13 mouse cellular contexts compared by ENCODE assay signal in genomic region chr7:135721436-135721992, GRCm38 (mm10). TPM values are rescaled to one million over a fixed set of nuclear protein-coding genes. Genes with fewer than 3 reads are reported as not detected.
DNase-seq lines count a peak whose midpoint lies in the region; ATAC-seq and TF ChIP-seq lines count a peak whose summit lies in the region.
"Had no signal": no experiment of that assay in that cellular context is flagged by ENCODE, and none has a peak within 500 bp of the region (broad histone marks: within the 10 kb centered on the region; RNA-seq: fewer than 3 reads in every experiment).

No protein-coding gene starts in this region.

- 47% methylated on average over 7 of the region's 7 CpGs for WGBS in stomach, embryonic 14.5 days
- 54% methylated on average over 7 of the region's 7 CpGs for WGBS in stomach, postnatal 0 days
- WGBS in liver, embryonic 16.5 days (ENCODE audit: insufficient replicate concordance), result 16% methylated on average over 7 of the region's 7 CpGs
- WGBS in forebrain, embryonic 10.5 days, result 82% methylated on average over 7 of the region's 7 CpGs

- no peaks in the 10 kb centered on the region for H3K9me3 ChIP-seq in stomach, embryonic 14.5 days (ENCODE audit: control insufficient read depth, low read depth, low read length)
- no peaks in the 10 kb centered on the region for H3K9me3 ChIP-seq in stomach, postnatal 0 days (ENCODE audit: control insufficient read depth, low read length)
- no peaks in the 10 kb centered on the region for H3K9me3 ChIP-seq in liver, embryonic 16.5 days (replicated peaks; ENCODE audit: control insufficient read depth, low read length)
- no peaks in the 10 kb centered on the region for H3K9me3 ChIP-seq in forebrain, embryonic 10.5 days
- H3K9me3 ChIP-seq: embryonic facial prominence, embryonic 13.5 days had no signal

- TF ChIP-seq EP300 in stomach, postnatal 0 days (optimal IDR thresholded peaks at IDR 0.05), result no peak

- no peaks in the 10 kb centered on the region for H3K36me3 ChIP-seq in stomach, embryonic 14.5 days (ENCODE audit: control insufficient read depth, insufficient read depth, low read length)
- no peaks in the 10 kb centered on the region for H3K36me3 ChIP-seq in stomach, postnatal 0 days (ENCODE audit: control insufficient read depth, insufficient read depth, low read length)
- no peaks in the 10 kb centered on the region for H3K36me3 ChIP-seq in liver, embryonic 16.5 days (ENCODE audit: control insufficient read depth, insufficient read depth)
- H3K36me3 ChIP-seq in forebrain, embryonic 10.5 days (replicated peaks), result no peaks in the 10 kb centered on the region
- H3K36me3 ChIP-seq: embryonic facial prominence, embryonic 13.5 days had no signal

- ATAC-seq in stomach, embryonic 14.5 days (ENCODE audit: insufficient number of reproducible peaks, insufficient read depth, low FRiP score, low read depth), result peak; percentile 83
- ATAC-seq in stomach, postnatal 0 days (ENCODE audit: low FRiP score, low TSS enrichment), result no peak
- peak; percentile 92 for ATAC-seq in liver, embryonic 16.5 days (ENCODE audit: low read depth)

- no peak overlapping the region for H3K9ac ChIP-seq in stomach, embryonic 14.5 days (replicated peaks; ENCODE audit: low read depth, low read length)
- H3K9ac ChIP-seq in stomach, postnatal 0 days (ENCODE audit: low read length), result no peak overlapping the region
- peak overlapping the region; percentile 80 for H3K9ac ChIP-seq in liver, embryonic 16.5 days (ENCODE audit: low read depth, low read length)
- H3K9ac ChIP-seq: embryonic facial prominence, embryonic 13.5 days had no signal

- H3K4me3 ChIP-seq in stomach, embryonic 14.5 days (ENCODE audit: low read depth, low read length), result no peak overlapping the region
- no peak overlapping the region for H3K4me3 ChIP-seq in stomach, postnatal 0 days (ENCODE audit: low read depth, low read length)
- peak overlapping the region; percentile 65 for H3K4me3 ChIP-seq in liver, embryonic 16.5 days (ENCODE audit: low read depth, low read length)
- no peak overlapping the region for H3K4me3 ChIP-seq in forebrain, embryonic 10.5 days
- H3K4me3 ChIP-seq: embryonic facial prominence, embryonic 13.5 days; myocyte had no signal

- peak; percentile 28 for DNase-seq in embryo, embryonic 10 days (ENCODE audit: low spot score)
- no peak for DNase-seq in embryo, embryonic 11 days
- DNase-seq in stomach, postnatal 0 days (ENCODE audit: low spot score), result no peak
- DNase-seq in thymus, adult 18-20 months, result no peak
- DNase-seq in kidney, postnatal 4 days, result no peak
- DNase-seq in forebrain, embryonic 10.5 days (ENCODE audit: extremely low spot score, low spot score), result no peak
- DNase-seq: cerebellum, adult 11-12 months; heart, adult 18-20 months had no signal

- no peak for TF ChIP-seq CTCF in stomach, postnatal 0 days (IDR thresholded peaks at IDR 0.05; ENCODE audit: low read depth)

- no peak overlapping the region for H3K4me2 ChIP-seq in stomach, embryonic 14.5 days (replicated peaks; ENCODE audit: low read depth, low read length)
- no peak overlapping the region for H3K4me2 ChIP-seq in stomach, postnatal 0 days (replicated peaks; ENCODE audit: low read depth)
- H3K4me2 ChIP-seq in liver, embryonic 16.5 days (ENCODE audit: low read depth, low read length), result peak overlapping the region; percentile 72
- H3K4me2 ChIP-seq: embryonic facial prominence, embryonic 13.5 days had no signal

- H3K4me1 ChIP-seq in stomach, embryonic 14.5 days (ENCODE audit: control insufficient read depth, insufficient read depth, low read length), result 0 out of 2 replicates have a peak, but pooled peaks cover 7% of the 10 kb centered on the region
- H3K4me1 ChIP-seq in stomach, postnatal 0 days (replicated peaks; ENCODE audit: control insufficient read depth, insufficient read depth), result no peaks in the 10 kb centered on the region
- H3K4me1 ChIP-seq in liver, embryonic 16.5 days (ENCODE audit: control insufficient read depth, low read depth, low read length), result peaks cover 43% of the 10 kb centered on the region
- peaks cover 10% of the 10 kb centered on the region for H3K4me1 ChIP-seq in forebrain, embryonic 10.5 days

- no peaks in the 10 kb centered on the region for H3K27me3 ChIP-seq in stomach, embryonic 14.5 days (ENCODE audit: control insufficient read depth, insufficient read depth, low read length)
- no peaks in the 10 kb centered on the region for H3K27me3 ChIP-seq in stomach, postnatal 0 days (ENCODE audit: control insufficient read depth, insufficient read depth, low read length)
- 0 out of 2 replicates have a peak, but pooled peaks cover 2% of the 10 kb centered on the region for H3K27me3 ChIP-seq in liver, embryonic 16.5 days (ENCODE audit: control insufficient read depth, insufficient read depth, low read depth, low read length)
- H3K27me3 ChIP-seq in forebrain, embryonic 10.5 days (ENCODE audit: poor library complexity, severe bottlenecking), result no peaks in the 10 kb centered on the region
- H3K27me3 ChIP-seq: embryonic facial prominence, embryonic 13.5 days had no signal

- no peak overlapping the region for H3K27ac ChIP-seq in stomach, embryonic 14.5 days (ENCODE audit: low read length)
- no peak overlapping the region for H3K27ac ChIP-seq in stomach, postnatal 0 days (replicated peaks)
- peak overlapping the region; percentile 100 for H3K27ac ChIP-seq in liver, embryonic 16.5 days (ENCODE audit: low read length)
- no peak overlapping the region for H3K27ac ChIP-seq in forebrain, embryonic 10.5 days
- H3K27ac ChIP-seq: embryonic facial prominence, embryonic 13.5 days; macrophage had no signal

RNA-seq across cellular contexts. Expression of gene Mki67, which starts 5.4 kb away (rescaled TPM):
- 65.8 and 66.4 TPM in 2 replicates for polyA plus RNA-seq in stomach, embryonic 14.5 days (2014; fragmentation: Nextera tagmentation; extraction: Ambion mirVana)
- 5.5 and 7.8 TPM in 2 replicates for polyA plus RNA-seq in stomach, postnatal 0 days (2015; fragmentation: Nextera tagmentation; extraction: Ambion mirVana)
- 81.1 and 89.2 TPM in 2 replicates for polyA plus RNA-seq in liver, embryonic 16.5 days (2015; fragmentation: Nextera tagmentation; extraction: Ambion mirVana)
- polyA plus RNA-seq in forebrain, embryonic 10.5 days (2016; fragmentation: Nextera tagmentation; extraction: Ambion mirVana), result 50.9 and 53.4 TPM in 2 replicates
